ENCODE assay signal across 15 mouse cellular contexts in the genomic region with DNA sequence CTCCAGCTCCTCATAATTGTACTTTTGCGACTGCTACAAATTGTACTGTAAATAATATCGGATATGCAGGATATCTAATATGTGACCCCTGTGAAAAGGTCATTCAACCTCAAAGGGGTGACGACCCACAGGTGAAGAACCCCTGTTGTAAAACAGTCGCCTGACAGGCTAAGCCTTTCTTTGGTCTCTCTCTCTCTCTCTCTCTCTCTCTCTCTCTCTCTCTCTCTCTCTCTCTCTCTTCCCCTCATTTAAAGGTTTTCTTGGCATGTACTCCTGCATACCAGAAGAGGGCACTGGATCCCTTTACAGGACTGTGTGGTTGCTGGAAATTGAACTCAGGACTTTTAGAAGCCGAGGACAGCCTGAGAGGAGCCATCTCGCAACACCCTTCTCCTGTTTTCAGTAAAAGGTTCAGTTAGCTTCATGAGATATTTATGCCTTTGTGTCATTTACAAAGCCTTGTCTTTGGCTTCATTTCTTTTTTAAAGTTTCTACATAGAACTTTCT. TPM values are rescaled to one million over a fixed set of nuclear protein-coding genes. Genes with fewer than 3 reads are reported as not detected.
DNase-seq lines count a peak whose midpoint lies in the region; ATAC-seq and TF ChIP-seq lines count a peak whose summit lies in the region.
"Had no signal": no experiment of that assay in that cellular context is flagged by ENCODE, and none has a peak within 500 bp of the region (broad histone marks: within the 10 kb centered on the region; RNA-seq: fewer than 3 reads in every experiment).

No protein-coding gene starts in this region.

- WGBS in liver, adult 2 months = 41% methylated on average over 6 of the region's 6 CpGs
- WGBS in liver, embryonic 12.5 days (ENCODE audit: insufficient replicate concordance) = 45% methylated on average over 6 of the region's 6 CpGs
- WGBS in heart, embryonic 11.5 days (ENCODE audit: insufficient replicate concordance) = 66% methylated on average over 6 of the region's 6 CpGs

- no peak for TF ChIP-seq CTCF in liver, adult 2 months (IDR thresholded peaks at IDR 0.05; ENCODE audit: low read depth, low read length)

- no peaks in the 10 kb centered on the region for H3K9me3 ChIP-seq in liver, embryonic 12.5 days (replicated peaks)
- no peaks in the 10 kb centered on the region for H3K9me3 ChIP-seq in heart, embryonic 11.5 days (replicated peaks; ENCODE audit: control insufficient read depth, low read length)
- H3K9me3 ChIP-seq: embryonic facial prominence, embryonic 10.5 days; G1E; heart, embryonic 15.5 days; midbrain, embryonic 15.5 days; neural tube, embryonic 15.5 days had no signal

- TF ChIP-seq POLR2A in liver, adult 2 months (IDR thresholded peaks at IDR 0.05; ENCODE audit: extremely low read depth, insufficient read depth, low read length) = no peak

- H3K4me1 ChIP-seq in liver, adult 2 months (ENCODE audit: control insufficient read depth, insufficient read depth, low read length) = peaks cover 2% of the 10 kb centered on the region; the same call in 1 of the 2 replicates
- no peaks in the 10 kb centered on the region for H3K4me1 ChIP-seq in liver, embryonic 12.5 days
- H3K4me1 ChIP-seq in heart, embryonic 11.5 days (ENCODE audit: control insufficient read depth, insufficient read depth, low read length) = no peaks in the 10 kb centered on the region
- H3K4me1 ChIP-seq: embryonic facial prominence, embryonic 10.5 days; heart, embryonic 15.5 days; midbrain, embryonic 15.5 days; neural tube, embryonic 15.5 days had no signal

- H3K4me3 ChIP-seq in liver, adult 2 months (ENCODE audit: insufficient read depth, low read depth, low read length) = no peak overlapping the region
- no peak overlapping the region for H3K4me3 ChIP-seq in liver, embryonic 12.5 days
- H3K4me3 ChIP-seq in heart, embryonic 11.5 days (ENCODE audit: low read depth, low read length) = no peak overlapping the region
- H3K4me3 ChIP-seq: embryonic facial prominence, embryonic 10.5 days; heart, embryonic 15.5 days; midbrain, embryonic 15.5 days; neural tube, embryonic 15.5 days had no signal

- H3K36me3 ChIP-seq in liver, adult 2 months (ENCODE audit: control insufficient read depth, insufficient read depth, low read length) = no peaks in the 10 kb centered on the region
- no peaks in the 10 kb centered on the region for H3K36me3 ChIP-seq in liver, embryonic 12.5 days
- H3K36me3 ChIP-seq in heart, embryonic 11.5 days (ENCODE audit: control insufficient read depth, insufficient read depth, low read length) = no peaks in the 10 kb centered on the region
- H3K36me3 ChIP-seq: embryonic facial prominence, embryonic 10.5 days; G1E; heart, embryonic 15.5 days; midbrain, embryonic 15.5 days; neural tube, embryonic 15.5 days had no signal

- H3K4me2 ChIP-seq in liver, embryonic 12.5 days = no peak overlapping the region; the same call in 1 of the 2 replicates
- no peak overlapping the region for H3K4me2 ChIP-seq in heart, embryonic 11.5 days
- H3K4me2 ChIP-seq: heart, embryonic 15.5 days; hindbrain, embryonic 14.5 days; midbrain, embryonic 15.5 days; neural tube, embryonic 15.5 days had no signal

- H3K27me3 ChIP-seq in liver, adult 2 months (ENCODE audit: control insufficient read depth, insufficient read depth, low read length) = no peaks in the 10 kb centered on the region
- H3K27me3 ChIP-seq in liver, embryonic 12.5 days (replicated peaks) = no peaks in the 10 kb centered on the region
- no peaks in the 10 kb centered on the region for H3K27me3 ChIP-seq in heart, embryonic 11.5 days (ENCODE audit: control insufficient read depth, insufficient read depth, low read length)
- H3K27me3 ChIP-seq: heart, embryonic 15.5 days; midbrain, embryonic 15.5 days; neural tube, embryonic 15.5 days had no signal

- no peak overlapping the region for H3K9ac ChIP-seq in liver, adult 2 months (ENCODE audit: low read depth, low read length)
- no peak overlapping the region for H3K9ac ChIP-seq in liver, embryonic 12.5 days
- no peak overlapping the region for H3K9ac ChIP-seq in heart, embryonic 11.5 days (ENCODE audit: low read depth, low read length)
- H3K9ac ChIP-seq: heart, embryonic 15.5 days; hindbrain, embryonic 14.5 days; midbrain, embryonic 15.5 days; neural tube, embryonic 15.5 days had no signal

- no peak for ATAC-seq in liver, embryonic 12.5 days
- peak; percentile 73 for ATAC-seq in megakaryocyte progenitor cell, adult 5-6 weeks (replicated peaks; ENCODE audit: poor library complexity)
- no peak for ATAC-seq in heart, embryonic 11.5 days (replicated peaks; ENCODE audit: insufficient number of reproducible peaks, low FRiP score, low TSS enrichment)
- ATAC-seq: midbrain, embryonic 15.5 days had no signal

- no peaks in the 10 kb centered on the region for H3K79me2 ChIP-seq in liver, adult 2 months (ENCODE audit: control insufficient read depth, insufficient read depth, low read length)

- no peak overlapping the region for H3K27ac ChIP-seq in liver, adult 2 months (replicated peaks; ENCODE audit: insufficient read depth, low read depth, low read length)
- H3K27ac ChIP-seq in liver, embryonic 12.5 days = no peak overlapping the region
- no peak overlapping the region for H3K27ac ChIP-seq in heart, embryonic 11.5 days (ENCODE audit: low read depth, low read length)
- H3K27ac ChIP-seq: embryonic facial prominence, embryonic 10.5 days; heart, embryonic 15.5 days; hindbrain, embryonic 14.5 days; kidney, postnatal 0 days; midbrain, embryonic 15.5 days; neural tube, embryonic 15.5 days had no signal

- peak; percentile 19 for DNase-seq in liver, adult 2 months (ENCODE audit: extremely low read depth, low read depth, low spot score)
- DNase-seq in A20 (ENCODE audit: low read depth, low spot score) = peak; percentile 25
- DNase-seq in Muller cell, postnatal 12 days (ENCODE audit: inconsistent ontology term) = peak; percentile 6
- DNase-seq in thymus, postnatal 36 days = no peak
- DNase-seq in right cerebral cortex, postnatal 4 days = no peak

RNA-seq across cellular contexts. Expression of gene Rap2c, which starts 47.4 kb away (rescaled TPM):
- 15.7 and 16.3 TPM in 2 replicates for total RNA-seq in liver, adult 2 months (2014; rRNA removed)
- polyA plus RNA-seq in liver, adult 2 months (2012; rRNA removed) = 3.6 TPM in 2 replicates
- 11.9 TPM in 2 replicates for polyA plus RNA-seq in liver, embryonic 12.5 days (2016; fragmentation: Nextera tagmentation; extraction: Ambion mirVana)
- 30.1 and 30.2 TPM in 2 replicates for total RNA-seq in megakaryocyte progenitor cell, adult 5-6 weeks (2015)
- total RNA-seq in megakaryocyte progenitor cell, adult 5-6 weeks (2017) = 17.3 and 22.3 TPM in 2 replicates
- 30.9 and 32.5 TPM in 2 replicates for polyA plus RNA-seq in heart, embryonic 11.5 days (2014; fragmentation: Nextera tagmentation; extraction: Ambion mirVana)

Comparison
In these comparisons a context has a peak if more than half of its experiments do, and no peak if none do; other contexts are left out.
1. DNase-seq: peak in liver, adult 2 months (single experiment), A20 (single experiment) and Muller cell, postnatal 12 days (single experiment); none in thymus, postnatal 36 days (0 of 2) and right cerebral cortex, postnatal 4 days (single experiment).